Mouse (Mus musculus) inflammation-experienced regulatory T-cells (primary cell): ENCODE measurements around the gene Med15. TPM values are rescaled to one million over a fixed set of nuclear protein-coding genes. Genes with fewer than 3 reads are reported as not detected.

Source experiments
- polyA plus RNA-seq, 2 experiments: library from polyadenylated mRNA; unstranded; fragments of 100-300 nt; shearing (Covaris generic); gene quantifications; one replicate each; pipeline ENCODE4 v1.2.1; 2017

The Med15 gene
- 100 to 1,000 TPM; 113 to 152 TPM for polyA plus RNA-seq

DNA sequence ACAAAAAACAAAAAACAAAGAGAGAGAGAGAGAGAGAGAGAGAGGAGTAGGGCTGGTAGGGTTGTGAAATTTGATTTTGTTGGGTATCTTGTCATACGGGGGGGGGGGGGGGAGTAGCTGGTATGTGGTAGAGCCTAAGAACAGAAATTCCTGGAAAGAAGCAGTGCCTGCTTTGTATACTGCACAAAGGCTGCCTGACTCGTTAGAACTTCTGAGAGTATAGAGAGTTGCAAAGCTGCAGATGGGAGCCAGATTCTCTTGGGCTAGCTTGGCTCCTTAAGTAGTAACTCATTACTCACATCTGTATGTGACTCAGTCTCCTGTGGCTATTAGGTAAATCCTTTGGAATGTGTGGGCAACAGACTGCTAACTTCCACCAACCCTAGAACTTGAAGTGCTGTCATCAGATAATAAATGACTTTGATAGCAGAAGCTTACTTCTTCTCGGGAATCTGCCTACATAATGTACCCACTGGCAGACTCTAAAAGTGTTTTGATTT lies at the start of gene Med15:
Med15 (minus strand) TSS at position 51 of the 500 bp plus-strand sequence.

DNA sequence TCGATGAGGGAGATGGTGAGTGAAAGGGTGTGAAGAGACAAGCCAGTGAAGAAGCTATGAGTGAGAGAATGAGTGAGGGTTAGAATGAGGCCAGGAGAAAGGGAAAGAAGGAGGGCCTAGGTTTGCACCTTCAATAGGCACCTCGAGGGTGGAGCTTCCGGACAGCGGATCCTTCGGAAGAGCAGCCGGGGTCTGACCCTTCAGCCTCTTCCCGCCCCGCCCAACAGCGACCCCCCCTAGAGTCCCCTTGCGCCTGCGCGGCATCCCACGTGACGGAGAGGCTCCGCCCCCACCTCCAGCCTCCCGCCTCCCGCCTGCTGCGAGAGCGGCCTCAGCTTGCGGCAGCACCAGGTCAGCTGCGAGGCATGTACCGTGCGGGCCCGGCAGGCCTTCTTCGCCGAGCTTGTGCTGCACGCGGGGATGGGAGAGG lies 26.7 kb upstream of the Med15 start, which contains the start of gene Klhl22:
Klhl22 (plus strand) TSS at position 275 of the 430 bp plus-strand sequence.

GRCm38 (mm10) chr16:17646310-17647114 lies 86.2 kb downstream of the Med15 start, which contains the start of gene Ccdc74a:
Ccdc74a (plus strand) TSS chr16:17646470.

DNA sequence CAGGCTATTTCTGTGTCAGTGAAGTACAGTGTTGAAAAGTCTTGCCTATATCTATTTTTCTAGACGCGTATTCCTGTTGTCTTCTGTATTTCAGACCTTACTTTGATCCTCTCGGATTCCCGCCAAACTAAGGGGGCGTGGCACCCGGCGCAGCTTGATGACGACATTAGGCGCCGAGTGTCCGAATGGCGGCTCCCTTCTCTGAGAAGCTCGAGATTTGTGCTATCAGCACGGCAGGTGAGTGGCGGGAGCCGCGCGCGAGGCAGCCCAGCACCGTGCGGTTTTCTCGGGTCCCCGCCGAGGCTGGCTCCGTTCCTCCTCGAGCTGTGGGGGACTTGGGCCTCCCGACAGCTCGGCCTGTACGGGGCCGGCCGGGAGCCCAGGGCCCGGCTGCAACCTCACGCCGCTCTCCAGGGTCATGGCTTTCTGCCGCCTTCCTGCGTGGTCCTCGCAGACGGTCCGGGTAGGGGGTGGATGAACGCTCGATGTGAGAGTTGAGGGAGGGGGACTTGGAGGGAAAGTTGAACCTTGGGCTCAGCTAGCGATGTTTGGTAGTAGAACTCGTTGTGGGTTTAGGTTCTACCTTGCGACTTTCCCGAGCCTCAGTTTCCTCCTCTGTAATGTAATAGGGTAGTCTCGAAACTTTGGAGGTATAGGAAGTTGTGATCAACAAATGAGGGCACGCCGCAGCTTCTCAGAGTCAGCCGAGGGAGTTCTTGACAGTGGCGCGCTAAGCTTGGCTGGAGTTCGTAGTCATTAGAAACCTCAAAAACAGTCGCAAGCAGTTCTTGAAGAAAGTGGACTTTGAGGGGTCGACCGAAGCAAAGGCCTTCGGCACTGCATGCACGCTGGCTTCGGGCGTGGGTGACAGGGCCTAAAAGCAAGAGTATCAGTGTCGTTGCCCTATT lies 113.2 kb downstream of the Med15 start, which contains the start of gene Smpd4:
Smpd4 (plus strand) TSS at position 157 of the 908 bp plus-strand sequence.

Other genes starting within 250 kb of the Med15 start
- gene Aifm3, start 243.3 kb downstream of the Med15 start, polyA plus RNA-seq = under 1 TPM; 0.10 to 0.44 TPM
- gene Lztr1, start 224.2 kb downstream of the Med15 start, polyA plus RNA-seq = 10 to 100 TPM; 46.5 to 49.9 TPM
- 10 to 100 TPM; 71.1 to 89.3 TPM for gene Thap7, start 201.8 kb downstream of the Med15 start, polyA plus RNA-seq
- under 1 TPM; 0.14 to 0.34 TPM for gene Lrrc74b, start 171.6 kb downstream of the Med15 start, polyA plus RNA-seq
- gene P2rx6, start 171.0 kb downstream of the Med15 start, polyA plus RNA-seq = under 1 TPM in 1 of 2 experiments, not detected in 1; 0.19 TPM
- 1 to 10 TPM in 1 of 2 experiments, under 1 TPM in 1; 0.92 to 2.0 TPM for gene Slc7a4, start 149.7 kb downstream of the Med15 start, polyA plus RNA-seq
- gene Smpd4, start 113.5 kb downstream of the Med15 start, polyA plus RNA-seq = 10 to 100 TPM; 18.7 to 20.2 TPM
- gene Ccdc74a, start 86.4 kb downstream of the Med15 start, polyA plus RNA-seq = 1 to 10 TPM in 1 of 2 experiments, not detected in 1; 2.1 TPM
- 10 to 100 TPM; 17.2 to 17.9 TPM for gene Klhl22, start 26.7 kb upstream of the Med15 start, polyA plus RNA-seq
- gene Scarf2, start 64.4 kb upstream of the Med15 start, polyA plus RNA-seq = not detected
- under 1 TPM; 0.25 to 0.83 TPM for gene B830017H08Rik, start 100.2 kb upstream of the Med15 start, polyA plus RNA-seq
- gene Car15, start 105.5 kb upstream of the Med15 start, polyA plus RNA-seq = 1 to 10 TPM in 1 of 2 experiments, under 1 TPM in 1; 0.99 to 2.4 TPM
- gene Gm20518, start 158.8 kb upstream of the Med15 start, polyA plus RNA-seq = under 1 TPM; 0.14 to 0.22 TPM
- under 1 TPM; 0.11 to 0.43 TPM for gene Tssk1, start 161.3 kb upstream of the Med15 start, polyA plus RNA-seq
- 10 to 100 TPM; 58.5 to 75.6 TPM for gene Dgcr2, start 165.7 kb upstream of the Med15 start, polyA plus RNA-seq
- gene Tssk2, start 165.7 kb upstream of the Med15 start, polyA plus RNA-seq = 1 to 10 TPM in 1 of 2 experiments, not detected in 1; 2.0 TPM
- 10 to 100 TPM; 65.5 TPM for gene Ess2, start 178.5 kb upstream of the Med15 start, polyA plus RNA-seq
- gene Gsc2, start 182.2 kb upstream of the Med15 start, polyA plus RNA-seq = not detected
- gene Slc25a1, start 195.3 kb upstream of the Med15 start, polyA plus RNA-seq = 10 to 100 TPM; 49.8 to 51.9 TPM
- gene Vpreb2, start 247.5 kb upstream of the Med15 start, polyA plus RNA-seq = not detected